Mouse (Mus musculus) ES-E14 (cell line): ENCODE results near the gene Thada. TPM values are rescaled to one million over a fixed set of nuclear protein-coding genes. Genes with fewer than 3 reads are reported as not detected.

ENCODE experiments used
- DNase-seq: peaks from one replicate; pipeline ENCODE4 v3.0.0-alpha.2; 2013; ENCODE audit warnings: low read depth, low spot score
- H3K27ac ChIP-seq: 2 replicates; pipeline ENCODE4 v1.5.1; 2012; ENCODE audit warnings: low read depth, mild to moderate bottlenecking, low read length, moderate library complexity, mixed read lengths; ENCODE audit not compliant: poor library complexity, insufficient read depth, severe bottlenecking
- H3K36me3 ChIP-seq: 2 replicates; pipeline ENCODE4 v1.6.1; 2012; ENCODE audit warnings: mild to moderate bottlenecking, low read length, moderate library complexity, mixed read lengths; ENCODE audit not compliant: control insufficient read depth, poor library complexity, insufficient read depth, severe bottlenecking
- H3K4me1 ChIP-seq, 2 experiments: fragments of 150-350 bp in 1 of 2; sonication (generic) in 1 of 2; 2 replicates each; pipeline ENCODE4 v1.6.1; 2012; ENCODE audit warnings: low read length in 2 of 2, mild to moderate bottlenecking in 1 of 2, mixed read lengths in 1 of 2; ENCODE audit not compliant: control insufficient read depth in 2 of 2, insufficient read depth in 2 of 2, poor library complexity in 1 of 2
- H3K4me3 ChIP-seq, 2 experiments: fragments of 150-350 bp in 1 of 2; sonication (generic) in 1 of 2; 2 replicates each; pipeline ENCODE4 v1.5.1; 2012; ENCODE audit warnings: low read length in 2 of 2, low read depth in 1 of 2, mild to moderate bottlenecking in 1 of 2, mixed read lengths in 1 of 2; ENCODE audit not compliant: insufficient read depth in 1 of 2, poor library complexity in 1 of 2, severe bottlenecking in 1 of 2
- H3K9ac ChIP-seq: 2 replicates; pipeline ENCODE4 v1.6.1; 2012; ENCODE audit warnings: low read depth, mild to moderate bottlenecking, low read length, mixed read lengths; ENCODE audit not compliant: poor library complexity, insufficient read depth, severe bottlenecking
- H3K9me3 ChIP-seq: fragments of 150-350 bp; sonication (generic); 2 replicates; pipeline ENCODE4 v1.6.1; 2012; ENCODE audit warnings: low read depth, mild to moderate bottlenecking, low read length; ENCODE audit not compliant: control insufficient read depth, insufficient read depth
- CHD2 ChIP-seq: IDR thresholded peaks from 2 replicates; pipeline ENCODE4 v1.6.1; 2014; ENCODE audit warnings: mild to moderate bottlenecking, low read depth, low read length, inconsistent platforms
- HCFC1 ChIP-seq: IDR thresholded peaks from 2 replicates; pipeline ENCODE4 v1.6.1; 2012; ENCODE audit warnings: low read length, inconsistent platforms, borderline replicate concordance; ENCODE audit not compliant: insufficient read depth
- MAFK ChIP-seq: IDR thresholded peaks from 2 replicates; pipeline ENCODE4 v1.6.1; 2014; ENCODE audit warnings: mild to moderate bottlenecking, low read depth, low read length, inconsistent platforms; ENCODE audit not compliant: insufficient read depth
- ZC3H11A ChIP-seq: IDR thresholded peaks from 2 replicates; pipeline ENCODE4 v1.6.1; 2012; ENCODE audit warnings: low read depth, mild to moderate bottlenecking, inconsistent platforms, low read length, borderline replicate concordance
- ZNF384 ChIP-seq: IDR thresholded peaks from 2 replicates; pipeline ENCODE4 v1.6.1; 2012; ENCODE audit warnings: low read depth, low read length, inconsistent platforms
- in situ Hi-C, 2 experiments: fragments of 600-800 bp; cut with MboI; formaldehyde crosslinking; loops; one replicate each; pipeline ENCODE4 v1.15.1; 2025; ENCODE audit warnings: low sequenced_read_pairs in 2 of 2, inconsistent platforms in 1 of 2; ENCODE audit not compliant: unreplicated experiment in 2 of 2
- total RNA-seq: library from RNA; depleted of rRNA; stranded (reverse); fragments of 300-350 nt; gene quantifications from 2 replicates; pipeline ENCODE4 v1.2.3, GENCODE M21; 2012

The Thada gene
- total RNA-seq, 1 experiment: 37.4 TPM

GRCm38 (mm10) chr17:84151306-84151705 is 314.7 kb downstream of the Thada start:
- DNase-seq: no peak
- no peak overlapping the region for H3K9ac ChIP-seq
- TF ChIP-seq CHD2 (no peak), ZNF384 (no peak), ZC3H11A (no peak), HCFC1 (no peak), MAFK (no peak)
- in situ Hi-C loops: no loop called here
- H3K27ac ChIP-seq: no peak overlapping the region
- peaks cover 0 to 33% of the 10 kb centered on the region in 2 experiments; a peak in 1 of 4 replicates for H3K4me1 ChIP-seq
- no peak overlapping the region for H3K4me3 ChIP-seq
- H3K36me3 ChIP-seq: no peaks in the 10 kb centered on the region
- H3K9me3 ChIP-seq: no peaks in the 10 kb centered on the region

GRCm38 (mm10) chr17:84150291-84150690 is 315.7 kb downstream of the Thada start:
- in situ Hi-C loops: no loop called here
- Histone ChIP-seq H3K4me1 (peaks cover 0 to 28% of the 10 kb centered on the region in 2 experiments; a peak in 1 of 4 replicates), H3K9me3 (no peaks in the 10 kb centered on the region), H3K4me3 (no peak overlapping the region), H3K27ac (no peak overlapping the region), H3K36me3 (no peaks in the 10 kb centered on the region), H3K9ac (no peak overlapping the region)
- DNase-seq: no peak
- no peak for TF ChIP-seq ZNF384
- no peak for TF ChIP-seq CHD2
- no peak for TF ChIP-seq MAFK
- TF ChIP-seq HCFC1: no peak
- TF ChIP-seq ZC3H11A: no peak

- H3K9me3 ChIP-seq: no peaks in the 10 kb centered on the region
- H3K4me1 ChIP-seq: peaks cover 0 to 26% of the 10 kb centered on the region in 2 experiments; a peak in 1 of 4 replicates
- TF ChIP-seq CHD2 (no peak), ZC3H11A (no peak), MAFK (no peak), HCFC1 (no peak), ZNF384 (no peak)
- no peak overlapping the region for H3K4me3 ChIP-seq
- in situ Hi-C loops: no loop called here
- no peak overlapping the region for H3K27ac ChIP-seq
- no peak for DNase-seq
- H3K9ac ChIP-seq: no peak overlapping the region
- no peaks in the 10 kb centered on the region for H3K36me3 ChIP-seq
Observed at GRCm38 (mm10) chr17:84149566-84149965, 316.4 kb downstream of the Thada start.

DNA sequence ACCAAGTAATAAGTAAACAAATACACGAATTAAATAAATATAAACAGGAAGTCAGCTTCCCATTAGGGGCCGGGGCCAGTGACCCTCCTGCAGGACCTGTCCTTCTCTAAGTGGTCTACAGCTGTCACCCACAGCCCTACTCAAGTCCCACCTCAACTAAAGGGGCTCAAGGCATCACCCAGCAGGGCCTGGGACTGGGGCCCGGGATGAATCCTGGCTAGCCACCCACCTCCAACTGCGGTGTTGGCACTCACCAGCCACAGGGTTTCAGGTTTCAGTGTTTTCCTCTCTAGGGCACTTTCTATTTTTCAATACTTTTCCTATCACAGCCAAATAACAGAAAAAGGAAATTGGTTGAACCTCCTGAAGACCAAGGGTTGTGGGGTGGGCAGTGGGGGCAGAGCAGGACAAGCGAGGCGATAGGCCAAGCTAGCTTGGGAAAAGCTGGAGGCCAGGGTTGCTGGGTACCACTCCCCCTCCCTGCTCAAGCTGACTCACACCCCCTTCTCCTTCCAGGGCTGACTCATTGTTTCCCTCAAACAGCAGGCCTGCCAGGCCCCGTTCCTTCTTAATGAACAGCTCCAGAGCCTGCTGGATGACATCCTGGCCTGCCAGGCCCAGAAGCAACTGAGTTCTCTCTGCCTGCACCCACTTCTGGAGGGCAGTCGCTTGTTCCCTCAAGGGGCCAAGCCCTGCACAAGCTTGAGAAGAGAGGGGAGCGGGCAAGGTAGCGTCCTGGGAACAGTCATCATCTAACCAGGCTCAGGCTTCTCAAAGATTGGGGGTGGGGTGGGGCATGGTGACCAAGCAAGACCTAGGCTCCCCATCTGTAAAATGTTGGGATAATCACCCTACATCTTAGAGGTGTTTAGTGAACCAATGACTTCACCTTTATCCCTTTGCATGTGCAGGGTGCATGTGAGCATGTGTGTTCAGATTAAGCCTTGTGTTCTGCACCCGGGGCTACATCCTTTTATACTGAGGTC is 317.2 kb downstream of the Thada start:
- no peak for DNase-seq
- in situ Hi-C loops: no loop called here
- H3K9me3 ChIP-seq: no peaks in the 10 kb centered on the region
- H3K4me1 ChIP-seq: peaks cover 0 to 22% of the 10 kb centered on the region in 2 experiments; a peak in 1 of 4 replicates
- H3K4me3 ChIP-seq: no peak overlapping the region
- TF ChIP-seq CHD2 (no peak), MAFK (no peak), HCFC1 (no peak), ZNF384 (no peak), ZC3H11A (no peak)
- H3K27ac ChIP-seq: no peak overlapping the region
- no peaks in the 10 kb centered on the region for H3K36me3 ChIP-seq
- H3K9ac ChIP-seq: no peak overlapping the region
